Mouse (Mus musculus) stomach, postnatal 0 days (tissue): ENCODE measurements around the gene Cfap52.

Experiments used
- CTCF ChIP-seq: IDR thresholded peaks from 2 replicates; pipeline ENCODE4 v1.5.1; 2016; ENCODE audit warnings: antibody characterized with exemption, low read depth, mild to moderate bottlenecking, moderate library complexity
- EP300 ChIP-seq: optimal IDR thresholded peaks from 2 replicates; pipeline ENCODE3; 2016; ENCODE audit warnings: antibody characterized with exemption

- TF ChIP-seq CTCF (no peak), EP300 (no peak)
Measured at GRCm38 (mm10) chr11:67948229-67948628, 17.2 kb downstream of the Cfap52 start.
